Mouse (Mus musculus) spleen, postnatal 0 days (tissue): ENCODE measurements around the gene Camk1. TPM values are rescaled to one million over a fixed set of nuclear protein-coding genes. Genes with fewer than 3 reads are reported as not detected.

Source experiments
- polyA plus RNA-seq: library from polyadenylated mRNA; unstranded; fragments of >200 nt; fragmentation: Nextera tagmentation; extraction: Ambion mirVana; gene quantifications from 2 replicates; pipeline ENCODE4 v1.2.1, GENCODE M21; 2015

The Camk1 gene
- 32.5 and 44.0 TPM in 2 replicates for polyA plus RNA-seq

GRCm38 (mm10) chr6:113343177-113344092, at the start of gene Camk1:
Gene Camk1 (minus strand): TSS chr6:113343984.

GRCm38 (mm10) chr6:113388960-113389359, 45.2 kb upstream of the Camk1 start, which contains the start of gene Ttll3:
Gene Ttll3 (plus strand): TSS chr6:113389260.

GRCm38 (mm10) chr6:113377496-113378385, 34.0 kb upstream of the Camk1 start, which contains the start of the genes Tada3 and Arpc4:
Gene Tada3 (minus strand): TSS chr6:113377883.
Gene Arpc4 (plus strand): TSS chr6:113378115.

GRCm38 (mm10) chr6:113326533-113327315, 17.1 kb downstream of the Camk1 start, which contains the start of gene Ogg1:
Gene Ogg1 (plus strand): TSS chr6:113326972.

GRCm38 (mm10) chr6:113306986-113307349, 36.8 kb downstream of the Camk1 start, which contains the start of gene Brpf1:
Gene Brpf1 (plus strand): TSS chr6:113307137.

Other genes starting within 250 kb of the Camk1 start
- gene Lhfpl4, start 148.6 kb downstream of the Camk1 start, polyA plus RNA-seq, result 0.25 and 0.49 TPM in 2 replicates
- gene Mtmr14, start 106.1 kb downstream of the Camk1 start, polyA plus RNA-seq, result 15.5 and 19.6 TPM in 2 replicates
- 0.06 TPM in 1 of 2 replicates, not detected in the other for gene Cpne9, start 61.7 kb downstream of the Camk1 start, polyA plus RNA-seq
- 9.4 and 10.9 TPM in 2 replicates for gene Brpf1, start 36.8 kb downstream of the Camk1 start, polyA plus RNA-seq
- 8.0 and 9.3 TPM in 2 replicates for gene Ogg1, start 17.0 kb downstream of the Camk1 start, polyA plus RNA-seq
- gene Tada3, start 33.9 kb upstream of the Camk1 start, polyA plus RNA-seq, result 22.3 and 24.9 TPM in 2 replicates
- gene Arpc4, start 34.1 kb upstream of the Camk1 start, polyA plus RNA-seq, result 304 and 358 TPM in 2 replicates
- gene Ttll3, start 45.3 kb upstream of the Camk1 start, polyA plus RNA-seq, result 2.3 and 3.7 TPM in 2 replicates
- gene Rpusd3, start 75.4 kb upstream of the Camk1 start, polyA plus RNA-seq, result 11.3 and 11.5 TPM in 2 replicates
- gene Cidec, start 91.8 kb upstream of the Camk1 start, polyA plus RNA-seq, result not detected in 2 replicates
- gene Jagn1, start 98.6 kb upstream of the Camk1 start, polyA plus RNA-seq, result 38.3 and 39.6 TPM in 2 replicates
- gene Il17re, start 114.5 kb upstream of the Camk1 start, polyA plus RNA-seq, result 1.2 and 1.5 TPM in 2 replicates
- 4.9 and 6.2 TPM in 2 replicates for gene Il17rc, start 127.4 kb upstream of the Camk1 start, polyA plus RNA-seq
- 4.4 and 7.4 TPM in 2 replicates for gene Creld1, start 139.3 kb upstream of the Camk1 start, polyA plus RNA-seq
- gene Prrt3, start 157.9 kb upstream of the Camk1 start, polyA plus RNA-seq, result 0.05 and 0.11 TPM in 2 replicates
- gene Emc3, start 187.7 kb upstream of the Camk1 start, polyA plus RNA-seq, result 53.2 and 56.0 TPM in 2 replicates
- gene Fancd2, start 187.7 kb upstream of the Camk1 start, polyA plus RNA-seq, result 11.9 and 15.6 TPM in 2 replicates